Mouse (Mus musculus): ENCODE data around the gene Cebpe.

Gene Cebpe

GRCm38 (mm10) chr14:54720654-54721350 is 8.8 kb upstream of the Cebpe start:
- peak; percentile 63 for DNase-seq

DNA sequence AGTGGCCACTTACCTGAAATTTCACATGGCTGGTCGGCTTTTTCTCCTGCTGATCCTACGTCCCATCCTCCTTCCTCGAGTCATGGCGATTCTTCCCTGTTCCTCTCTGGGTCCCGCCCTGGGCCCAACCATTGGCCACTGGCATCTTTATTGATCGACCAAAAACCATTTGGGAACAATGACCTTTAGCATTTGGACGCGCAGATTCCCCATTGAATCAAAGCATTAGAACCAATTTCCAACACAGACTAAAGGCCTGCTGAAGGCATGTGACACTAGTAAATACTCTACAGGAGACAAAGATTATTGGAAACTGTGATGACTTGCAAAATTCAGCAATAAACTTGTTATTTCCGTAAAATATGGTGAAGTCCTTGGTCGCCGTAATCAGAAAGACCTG is 8.1 kb upstream of the Cebpe start:
- DNase-seq: no peak

DNA sequence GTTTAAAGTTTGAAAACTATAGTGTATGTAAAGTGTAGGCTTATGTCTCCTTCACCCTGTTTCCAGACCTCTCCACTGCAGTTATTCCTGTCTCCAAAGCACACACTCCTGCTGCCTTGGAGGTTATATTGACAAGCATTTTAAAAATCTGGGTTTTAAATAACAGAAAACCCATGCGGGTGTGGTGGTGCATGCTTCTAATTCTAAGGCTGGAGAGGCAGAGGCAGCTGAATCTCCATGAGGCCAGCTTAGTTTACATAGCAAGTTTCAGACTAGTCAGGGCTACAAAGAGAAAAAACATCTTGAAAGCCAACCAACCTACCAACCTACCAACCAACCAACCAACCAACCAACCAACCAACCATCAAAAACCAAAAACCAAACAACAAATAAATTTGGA is 3.4 kb upstream of the Cebpe start:
- DNase-seq: no peak

GRCm38 (mm10) chr14:54714617-54715081 is 2.7 kb upstream of the Cebpe start:
- DNase-seq: no peak

DNA sequence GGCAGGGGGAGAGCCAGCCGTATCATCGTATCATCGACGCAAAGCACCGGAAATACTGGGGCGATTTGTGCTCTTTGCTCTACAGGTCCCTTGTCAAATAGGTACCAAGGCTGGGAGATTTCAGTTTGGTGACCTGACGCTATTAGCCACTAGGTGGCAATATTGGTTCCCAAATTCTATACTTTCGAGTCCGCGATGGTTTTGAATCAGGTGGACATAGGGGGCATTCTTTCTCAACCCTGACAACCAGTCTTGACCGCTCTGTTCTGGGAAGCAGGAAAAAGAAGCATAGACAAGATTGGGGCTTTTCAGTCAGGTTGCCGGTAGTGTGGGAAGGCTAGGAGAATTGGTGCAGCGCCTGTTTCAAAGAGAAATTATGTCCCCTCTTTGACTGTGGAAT is 2.1 kb upstream of the Cebpe start:
- peak; percentile 77 for DNase-seq

- DNase-seq: no peak
These were observed 887 bp upstream of the Cebpe start for GRCm38 (mm10) chr14:54712861-54713260.

GRCm38 (mm10) chr14:54709054-54709453 is 2.9 kb downstream of the Cebpe start:
- no peak for DNase-seq

- DNase-seq: no peak
These were observed 5.2 kb downstream of the Cebpe start for GRCm38 (mm10) chr14:54706589-54707320.

DNA sequence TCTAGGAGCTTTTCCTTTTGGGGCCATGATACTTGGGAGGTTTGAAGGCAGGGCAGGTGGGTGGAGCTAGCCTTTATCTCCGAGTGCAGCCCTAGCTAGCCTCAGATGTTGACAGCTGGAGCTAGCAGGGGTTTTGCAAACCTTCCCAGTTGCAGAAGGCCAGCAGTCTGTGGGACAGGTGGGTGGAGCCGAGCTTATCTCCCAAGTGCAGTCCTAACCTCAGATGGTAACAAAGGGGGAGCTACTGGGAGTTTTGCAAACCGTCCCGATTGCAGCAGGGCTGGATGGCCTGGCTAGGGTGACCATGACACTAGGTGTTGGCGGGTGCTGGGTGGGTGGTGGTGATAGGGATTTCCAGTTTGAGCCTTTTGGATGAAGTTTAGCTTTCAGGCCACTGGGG is 6.1 kb downstream of the Cebpe start:
- no peak for DNase-seq

GRCm38 (mm10) chr14:54703207-54703606 is 8.8 kb downstream of the Cebpe start:
- no peak for DNase-seq

DNA sequence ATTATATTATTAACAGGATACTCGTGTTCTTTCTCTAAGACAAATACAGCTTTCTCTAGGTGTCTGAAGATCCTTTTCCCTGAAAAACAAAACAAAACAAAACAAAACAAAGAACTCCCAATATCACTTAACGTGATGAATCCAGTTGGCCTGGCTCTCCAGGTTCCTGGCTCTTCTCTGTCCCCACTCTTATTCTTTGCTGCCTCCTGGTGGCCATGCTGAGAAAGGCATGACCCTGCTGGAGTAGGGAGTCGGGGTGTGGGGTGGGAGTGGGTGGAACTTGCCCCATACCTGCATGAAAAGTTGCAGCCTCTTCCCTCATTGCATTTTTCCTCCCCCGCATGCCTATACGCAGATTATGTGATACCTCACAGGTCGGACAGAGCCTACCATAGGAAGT is 10.7 kb downstream of the Cebpe start:
- peak; percentile 66 for DNase-seq

DNA sequence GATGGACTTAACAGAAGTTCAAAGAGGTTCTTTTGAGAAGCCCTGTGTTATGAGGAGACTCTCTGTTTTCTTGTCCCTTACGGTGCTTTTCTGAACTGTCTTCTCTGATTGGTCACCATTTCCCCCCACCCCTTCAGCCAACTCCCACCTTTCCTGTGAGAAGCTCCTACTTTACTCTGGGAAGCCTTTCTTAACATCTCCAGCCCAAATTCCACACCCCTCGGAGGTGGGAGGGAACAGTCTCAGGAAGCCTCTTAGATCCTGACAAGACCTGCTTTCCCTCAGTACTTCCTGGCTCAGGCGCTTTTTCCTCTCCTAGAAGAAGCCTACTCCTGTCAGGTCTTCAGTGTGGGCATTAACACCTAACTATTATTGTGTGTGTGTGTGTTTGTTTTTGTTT is 12.4 kb downstream of the Cebpe start:
- DNase-seq: no peak

GRCm38 (mm10) chr14:54698733-54699132 is 13.2 kb downstream of the Cebpe start, which contains the start of gene Gm29776:
Gene Gm29776 (minus strand): TSS chr14:54698833.
- no peak for DNase-seq

DNA sequence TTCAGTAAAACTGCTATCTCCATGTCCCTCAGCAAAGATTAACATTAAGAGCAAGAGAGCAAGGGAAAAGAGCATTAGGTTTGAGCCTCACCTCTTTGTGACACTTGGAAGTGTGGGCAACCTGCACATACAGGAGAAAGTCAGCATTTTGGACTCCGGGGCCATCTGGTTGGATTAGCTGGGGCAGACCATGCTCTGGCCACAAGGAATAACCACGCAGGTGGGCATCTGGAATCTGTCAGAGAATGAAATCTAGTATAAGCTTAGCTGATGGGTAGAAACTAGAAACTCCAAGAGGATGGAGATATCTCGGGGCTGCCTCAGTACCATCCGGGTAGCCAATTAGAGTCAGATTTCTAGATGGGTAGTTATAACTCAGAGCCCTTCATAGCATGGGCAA is 15.2 kb downstream of the Cebpe start:
- DNase-seq: no peak

DNA sequence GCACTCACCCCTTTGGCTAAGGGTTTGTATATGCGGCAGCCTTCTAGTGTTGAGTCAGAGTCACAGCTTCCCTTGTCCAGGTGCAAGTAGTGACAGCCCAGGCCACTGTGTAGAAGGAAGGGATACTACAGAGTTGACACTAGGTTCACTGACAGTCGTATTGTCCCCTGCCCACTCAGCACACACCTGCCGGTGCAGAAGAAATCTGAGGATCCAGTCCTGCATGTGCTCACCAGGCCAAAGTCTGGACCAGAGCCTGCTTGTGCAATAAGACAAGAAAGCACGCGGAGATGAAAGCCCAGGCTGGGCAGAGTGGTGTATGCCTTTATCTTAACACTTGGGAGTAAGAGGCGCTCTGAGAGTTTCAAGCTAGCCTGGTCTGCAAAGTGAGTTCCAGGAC is 16.9 kb downstream of the Cebpe start:
- DNase-seq: no peak

GRCm38 (mm10) chr14:54687251-54687650 is 24.7 kb downstream of the Cebpe start:
- DNase-seq: no peak

DNA sequence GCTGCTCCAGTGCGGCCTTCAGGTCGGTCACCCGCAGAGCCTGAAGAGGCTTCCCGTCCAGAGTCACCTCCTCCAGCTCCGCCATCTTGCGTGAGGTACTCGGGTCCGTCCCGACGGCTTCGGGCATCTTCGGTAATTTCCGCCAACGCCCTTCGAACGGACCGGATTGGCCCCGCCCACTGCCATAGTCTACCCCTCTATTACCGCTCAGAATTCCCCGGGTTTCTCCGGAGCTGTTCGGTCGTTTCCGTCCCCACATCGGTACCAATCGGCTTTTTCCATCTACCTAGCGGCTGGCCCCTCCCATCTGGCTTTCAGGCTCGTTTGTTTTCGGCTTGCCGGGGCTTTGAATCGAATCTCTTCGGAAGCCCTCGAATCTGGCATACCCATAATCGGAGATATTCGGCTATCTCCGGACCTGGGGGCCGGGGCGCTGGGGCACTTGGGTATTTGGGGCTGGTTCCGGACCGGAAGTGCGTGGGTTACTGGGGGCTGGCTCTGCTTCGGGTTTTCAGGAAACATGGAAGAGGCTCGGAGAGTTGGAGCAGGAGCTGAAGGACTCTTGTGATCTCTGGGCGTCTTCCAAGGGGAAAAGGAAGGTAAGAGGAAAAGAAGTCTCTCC is 25.3 kb downstream of the Cebpe start, which contains the start of gene Acin1:
Gene Acin1 (minus strand): TSS at position 410 of the 622 bp plus-strand sequence.
- DNase-seq: peak; percentile 100

DNA sequence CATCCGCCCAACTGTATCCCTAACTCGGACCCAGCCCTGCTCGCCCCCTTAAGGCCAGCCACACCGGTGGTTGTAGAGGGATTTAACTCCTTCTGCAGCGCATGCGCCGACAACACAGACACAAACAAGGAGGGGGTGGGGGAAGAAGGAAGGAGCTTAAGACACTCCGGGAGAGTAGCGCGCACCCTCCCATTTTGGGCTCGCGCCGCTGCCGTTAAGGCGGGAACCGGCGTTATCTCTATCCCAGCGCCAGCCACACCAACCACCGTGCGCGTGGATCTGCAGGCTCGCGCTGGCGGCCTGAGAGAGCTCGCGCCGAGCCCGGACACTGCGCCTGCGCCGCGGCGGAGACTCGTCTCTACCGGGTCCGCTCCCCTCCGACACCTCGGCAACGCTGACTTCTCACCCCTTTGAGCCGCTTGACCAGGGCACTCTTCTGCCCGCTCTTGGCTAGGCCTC is 25.9 kb downstream of the Cebpe start, which contains the start of gene 1700123O20Rik:
Gene 1700123O20Rik (plus strand): TSS at position 154 of the 459 bp plus-strand sequence.
- DNase-seq: no peak

DNA sequence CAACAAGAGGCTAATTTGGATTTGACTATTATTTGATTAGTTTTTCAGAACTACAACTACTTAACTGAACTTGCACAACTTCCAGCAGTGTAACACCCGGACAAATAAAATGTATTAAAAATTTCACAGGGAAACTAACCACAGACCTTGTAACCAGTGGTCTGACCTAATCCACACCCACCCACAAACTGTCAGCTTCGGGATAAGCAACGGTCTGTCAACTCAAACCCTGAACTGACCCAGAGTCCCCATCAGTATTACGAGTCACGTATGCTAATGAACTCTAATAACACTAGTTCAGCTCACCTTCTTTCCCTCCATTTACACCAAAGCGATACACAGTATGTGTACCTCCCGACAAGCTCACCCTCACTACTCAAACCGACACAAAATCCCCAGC is 26.5 kb downstream of the Cebpe start:
- no peak for DNase-seq

DNA sequence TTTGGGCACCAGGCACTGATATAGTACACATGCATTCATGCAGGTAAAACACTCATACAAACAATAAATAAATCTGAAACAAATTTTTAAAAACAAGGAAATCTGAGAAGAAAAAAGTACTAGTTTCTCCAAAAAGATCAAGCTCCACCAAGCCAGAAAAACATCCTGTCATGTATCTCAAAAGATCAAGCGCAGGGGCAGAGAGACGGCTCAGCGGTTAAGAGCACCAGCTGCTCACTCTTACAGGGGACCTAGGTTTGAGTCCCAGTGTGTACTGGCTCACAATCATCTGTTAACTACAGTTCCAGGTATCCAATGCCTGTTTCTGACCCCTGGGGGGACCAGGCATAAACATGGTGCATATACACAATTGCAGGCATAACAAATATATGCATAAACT is 29.6 kb downstream of the Cebpe start:
- no peak for DNase-seq

DNA sequence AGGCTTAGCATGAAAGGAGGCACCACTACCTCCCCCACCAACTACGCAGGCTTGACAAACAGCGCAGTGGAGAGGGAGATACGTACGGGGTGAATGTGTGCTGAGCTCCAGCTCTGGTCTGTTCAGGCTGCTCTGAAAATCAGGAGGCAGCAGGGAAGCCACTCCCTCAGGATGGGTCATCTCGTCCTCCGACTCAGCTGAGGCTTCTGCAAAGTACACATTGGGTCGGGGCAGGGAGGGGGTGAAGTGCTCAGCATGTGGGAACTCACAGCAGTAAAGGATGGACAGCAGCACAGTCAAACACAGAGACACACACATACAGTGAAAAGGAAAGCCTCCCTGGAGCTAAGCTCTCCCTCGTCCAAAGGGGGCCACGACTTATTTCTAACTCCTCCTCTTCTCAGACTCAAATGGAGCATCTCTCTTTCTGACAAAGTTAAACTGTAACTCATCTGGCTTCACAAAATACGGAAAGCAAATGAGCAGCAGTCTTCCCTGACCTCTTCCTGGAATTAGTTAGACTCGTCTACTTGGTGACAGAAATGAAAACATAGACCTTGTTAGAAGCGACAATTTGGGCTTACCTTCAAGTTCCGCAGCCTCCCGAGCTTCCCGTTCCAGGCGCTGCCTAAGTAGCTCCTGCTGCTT is 33.2 kb downstream of the Cebpe start:
- no peak for DNase-seq

- no peak for DNase-seq
These were observed 35.7 kb downstream of the Cebpe start for GRCm38 (mm10) chr14:54676290-54676689.

DNA sequence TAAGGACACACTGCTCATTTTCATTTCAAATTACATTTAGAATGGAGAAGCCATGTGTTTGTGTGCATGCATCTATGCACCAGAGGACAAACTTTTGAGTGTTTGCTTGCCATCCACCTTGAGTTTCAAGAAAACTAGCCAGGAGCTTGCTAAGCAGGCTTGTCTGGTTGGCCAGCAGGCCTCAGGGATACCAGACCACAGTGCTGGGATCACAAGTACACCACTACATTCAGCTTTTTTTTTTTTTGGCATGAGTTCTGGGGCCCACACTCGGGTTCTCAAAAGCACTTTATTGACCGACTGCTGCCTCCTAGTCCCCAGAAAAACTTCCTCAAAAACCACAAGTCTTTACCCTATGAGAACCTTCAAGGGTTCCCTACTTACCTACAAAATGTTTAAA is 37.7 kb downstream of the Cebpe start:
- no peak for DNase-seq

Data from cerebellum, adult 11 months (tissue).